In the genomic region with DNA sequence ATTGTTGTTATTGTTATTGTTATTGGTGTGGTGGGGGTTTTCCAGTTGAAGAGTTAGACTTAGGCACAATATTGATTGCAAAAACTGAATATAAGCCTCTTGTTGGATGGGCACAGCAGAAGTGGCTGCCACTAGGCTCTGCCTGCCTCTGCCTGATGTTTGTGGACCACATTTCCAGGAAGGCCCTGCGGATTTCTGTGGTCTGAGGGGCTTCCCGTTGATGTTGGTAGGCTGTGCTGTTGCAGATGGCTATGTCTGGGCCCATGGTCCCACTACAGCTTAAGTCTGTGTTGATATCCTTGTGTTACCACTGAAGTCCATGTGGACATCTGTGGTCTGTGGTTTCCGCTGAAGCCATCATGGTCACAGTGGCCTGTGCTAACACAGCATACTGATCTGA, we compare ENCODE assay signal across 11 mouse cellular contexts. TPM values are rescaled to one million over a fixed set of nuclear protein-coding genes. Genes with fewer than 3 reads are reported as not detected.
"Had no signal": no experiment of that assay in that cellular context is flagged by ENCODE, and none has a peak within 500 bp of the region (broad histone marks: within the 10 kb centered on the region; RNA-seq: fewer than 3 reads in every experiment).

No protein-coding gene starts in this region.

- H3K9ac ChIP-seq: liver, embryonic 15.5 days; midbrain, embryonic 15.5 days; neural tube, embryonic 12.5 days had no signal

- H3K36me3 ChIP-seq: limb, embryonic 10.5 days; liver, embryonic 15.5 days; midbrain, embryonic 15.5 days; neural tube, embryonic 12.5 days had no signal

- H3K27ac ChIP-seq: left cerebral cortex, adult 2 months; limb, embryonic 10.5 days; liver, embryonic 15.5 days; midbrain, embryonic 15.5 days; neural tube, embryonic 12.5 days had no signal

- H3K27me3 ChIP-seq: liver, embryonic 15.5 days; midbrain, embryonic 15.5 days; neural tube, embryonic 12.5 days had no signal

- H3K4me1 ChIP-seq: limb, embryonic 10.5 days; liver, embryonic 15.5 days; midbrain, embryonic 15.5 days; neural tube, embryonic 12.5 days had no signal

- H3K9me3 ChIP-seq: limb, embryonic 10.5 days; liver, embryonic 15.5 days; midbrain, embryonic 15.5 days; neural tube, embryonic 12.5 days had no signal

- ATAC-seq: lung, postnatal 0 days had no signal

- H3K4me2 ChIP-seq: liver, embryonic 11.5 days; liver, embryonic 15.5 days; midbrain, embryonic 15.5 days; neural tube, embryonic 12.5 days had no signal

- DNase-seq: lung, adult 2 months had no signal

- H3K4me3 ChIP-seq: left cerebral cortex, adult 2 months; limb, embryonic 10.5 days; liver, embryonic 15.5 days; midbrain, embryonic 15.5 days; neural tube, embryonic 12.5 days had no signal

RNA-seq across cellular contexts. Expression of gene Serpini2, which starts 50.2 kb away (rescaled TPM):
- polyA plus RNA-seq: kidney, embryonic 16.5 days; limb, embryonic 10.5 days; limb, embryonic 14.5 days; liver, embryonic 11.5 days; liver, embryonic 15.5 days; lung, adult 2 months; lung, postnatal 0 days; midbrain, embryonic 15.5 days; neural tube, embryonic 12.5 days had no signal

RNA-seq across cellular contexts. Expression of gene Zbbx, which starts 54.9 kb away (rescaled TPM):
- polyA plus RNA-seq: kidney, embryonic 16.5 days; limb, embryonic 10.5 days; limb, embryonic 14.5 days; liver, embryonic 11.5 days; liver, embryonic 15.5 days; neural tube, embryonic 12.5 days; spleen, adult 2 months had no signal
